Mouse (Mus musculus) midbrain, postnatal 0 days (tissue): ENCODE results near the gene Vmn2r121. TPM values are rescaled to one million over a fixed set of nuclear protein-coding genes. Genes with fewer than 3 reads are reported as not detected.

Experiments used
- ATAC-seq: fragments of 200-750 bp; cut with Nextera tagmentation; 2 replicates; pipeline ENCODE4 v1.8.0; 2017; ENCODE audit warnings: moderate number of reproducible peaks, mild to moderate bottlenecking, moderate TSS enrichment, moderate library complexity; ENCODE audit not compliant: low FRiP score
- DNase-seq: peaks from one replicate; pipeline ENCODE4 v3.0.0-alpha.2; 2015; ENCODE audit warnings: low spot score
- H3K27ac ChIP-seq: fragments of 300-500 bp; sonication (generic); 2 replicates; pipeline ENCODE4 v1.5.1; 2014; ENCODE audit warnings: low read depth, mild to moderate bottlenecking, low read length, mixed read lengths
- H3K27me3 ChIP-seq: fragments of 300-500 bp; sonication (generic); 2 replicates; pipeline ENCODE4 v1.6.1; 2014; ENCODE audit warnings: low read length, control low read depth, mixed read lengths; ENCODE audit not compliant: insufficient read depth
- H3K36me3 ChIP-seq: fragments of 300-500 bp; sonication (generic); 2 replicates; pipeline ENCODE4 v1.6.1; 2014; ENCODE audit warnings: low read length, control low read depth, mixed read lengths; ENCODE audit not compliant: insufficient read depth
- H3K4me1 ChIP-seq: fragments of 300-500 bp; sonication (generic); 2 replicates; pipeline ENCODE4 v1.6.1; 2014; ENCODE audit warnings: mild to moderate bottlenecking, control low read depth, antibody characterized with exemption, low read length, mixed read lengths; ENCODE audit not compliant: insufficient read depth
- H3K4me2 ChIP-seq: fragments of 300-500 bp; sonication (generic); 2 replicates; pipeline ENCODE4 v1.6.1; 2014; ENCODE audit warnings: low read depth, mild to moderate bottlenecking, low read length, mixed read lengths; ENCODE audit not compliant: poor library complexity, severe bottlenecking
- H3K4me3 ChIP-seq: fragments of 300-500 bp; sonication (generic); 2 replicates; pipeline ENCODE4 v1.5.1; 2014; ENCODE audit warnings: low read depth, mild to moderate bottlenecking, low read length, moderate library complexity
- H3K9ac ChIP-seq: fragments of 300-500 bp; sonication (generic); replicated peaks from 2 replicates; pipeline ENCODE4 v1.6.1; 2014; ENCODE audit warnings: mild to moderate bottlenecking, low read length, moderate library complexity, mixed read lengths; ENCODE audit not compliant: poor library complexity, severe bottlenecking
- H3K9me3 ChIP-seq: fragments of 300-500 bp; sonication (generic); 2 replicates; pipeline ENCODE4 v1.6.1; 2016; ENCODE audit warnings: low read length, control low read depth
- CTCF ChIP-seq: IDR thresholded peaks from 2 replicates; pipeline ENCODE4 v1.5.1; 2016; ENCODE audit warnings: antibody characterized with exemption, mild to moderate bottlenecking
- WGBS: fragments of 180-500 bp; shearing (Covaris S2); extraction: QIAGEN DNeasy Blood & Tissue Kit; methylation state at CpG from one replicate; pipeline ENCODE4 v1.1.7; 2014; 5-methylcytosine and 5-hydroxymethylcytosine counted together
- polyA plus RNA-seq: library from polyadenylated mRNA; unstranded; fragments of >200 nt; fragmentation: Nextera tagmentation; extraction: Ambion mirVana; gene quantifications from 2 replicates; pipeline ENCODE4 v1.2.1, GENCODE M21; 2015
- total RNA-seq: library from RNA; depleted of rRNA; stranded (reverse); fragments of >200 nt; gene quantifications from 2 replicates; pipeline ENCODE4 v1.2.3, GENCODE M21; 2014; rRNA removed

Gene Vmn2r121
- total RNA-seq (not detected in 2 replicates), polyA plus RNA-seq (not detected in 2 replicates)

DNA sequence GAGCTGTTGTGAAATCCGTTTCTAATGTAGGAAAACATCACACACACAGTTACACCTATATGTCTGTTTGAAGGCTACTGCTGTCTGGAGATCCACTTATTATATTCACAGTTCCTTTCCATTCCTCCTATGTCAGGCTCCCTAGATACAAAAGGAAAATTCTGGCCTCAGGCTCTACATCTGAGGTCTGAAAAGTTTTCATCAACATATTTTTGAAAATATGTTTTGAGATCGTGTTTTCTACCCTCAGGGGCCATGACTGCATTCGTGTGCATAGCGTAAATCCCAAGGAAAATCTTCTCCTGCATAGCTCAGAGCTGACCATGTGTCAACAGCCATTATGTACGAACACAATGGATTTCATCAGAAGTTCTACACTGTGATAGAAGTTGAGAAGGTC, at the start of gene Vmn2r121:
TSS of gene Vmn2r121 (minus strand) at position 101 of the 400 bp plus-strand sequence.
- no peak within 1 kb of the TSS for H3K4me2 ChIP-seq
- H3K4me3 ChIP-seq = no peak within 1 kb of the TSS
- no peak for ATAC-seq
- H3K4me1 ChIP-seq = no peaks in the 10 kb centered on the region
- 64% methylated on average over 5 of the region's 5 CpGs for WGBS
- no peak for DNase-seq
- TF ChIP-seq CTCF = no peak
- no peaks in the 10 kb centered on the region for H3K36me3 ChIP-seq
- no peaks in the 10 kb centered on the region for H3K27me3 ChIP-seq
- no peak within 1 kb of the TSS for H3K27ac ChIP-seq
- H3K9me3 ChIP-seq = no peaks in the 10 kb centered on the region
- no peak within 1 kb of the TSS for H3K9ac ChIP-seq
